Mouse (Mus musculus): ENCODE measurements around the gene Bsg.

Gene Bsg

DNA sequence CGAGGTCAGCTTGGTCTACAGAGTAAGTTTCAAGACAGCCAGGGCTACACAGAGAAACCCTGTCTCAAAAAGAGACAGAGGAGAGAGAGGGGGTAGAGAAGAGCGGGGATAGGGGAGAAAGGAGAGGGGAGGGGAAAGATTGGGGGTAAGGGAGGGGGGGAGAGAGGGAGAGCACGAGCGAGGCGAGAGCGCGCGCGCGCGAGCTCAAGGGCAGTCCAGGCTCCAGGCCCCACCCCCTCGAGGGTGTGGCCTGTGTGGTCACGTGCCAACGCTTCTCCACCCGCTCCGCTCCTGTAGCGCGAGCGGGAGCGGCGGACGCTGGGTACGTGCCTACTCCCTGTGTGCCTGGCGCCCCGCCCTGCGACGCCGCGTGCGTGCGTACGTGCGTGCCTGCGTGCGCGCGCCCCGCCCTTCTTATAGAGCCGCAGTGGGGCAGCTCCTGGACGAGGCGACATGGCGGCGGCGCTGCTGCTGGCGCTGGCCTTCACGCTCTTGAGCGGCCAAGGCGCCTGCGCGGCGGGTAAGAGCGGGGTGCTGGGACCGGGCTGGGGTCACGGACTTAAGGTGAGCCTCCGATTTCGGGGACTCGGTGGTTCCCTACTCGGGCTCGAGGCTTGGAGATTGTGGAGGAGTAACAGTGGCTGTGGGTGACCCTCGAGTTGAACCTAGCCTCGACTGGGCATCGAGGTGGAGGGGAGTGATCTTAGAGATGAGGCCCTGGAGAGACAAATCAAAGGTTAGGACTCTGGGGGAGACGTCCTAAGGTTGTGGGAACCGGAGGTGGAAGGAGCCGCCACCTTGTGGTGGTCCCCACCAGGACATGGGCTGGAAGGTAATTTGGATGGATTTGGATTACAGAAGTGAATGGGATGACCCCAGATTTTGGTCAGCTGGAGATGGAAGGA is at the start of gene Bsg:
Bsg (plus strand) TSS at position 427 of the 905 bp plus-strand sequence.
- peak; percentile 99 to 100 for DNase-seq

DNA sequence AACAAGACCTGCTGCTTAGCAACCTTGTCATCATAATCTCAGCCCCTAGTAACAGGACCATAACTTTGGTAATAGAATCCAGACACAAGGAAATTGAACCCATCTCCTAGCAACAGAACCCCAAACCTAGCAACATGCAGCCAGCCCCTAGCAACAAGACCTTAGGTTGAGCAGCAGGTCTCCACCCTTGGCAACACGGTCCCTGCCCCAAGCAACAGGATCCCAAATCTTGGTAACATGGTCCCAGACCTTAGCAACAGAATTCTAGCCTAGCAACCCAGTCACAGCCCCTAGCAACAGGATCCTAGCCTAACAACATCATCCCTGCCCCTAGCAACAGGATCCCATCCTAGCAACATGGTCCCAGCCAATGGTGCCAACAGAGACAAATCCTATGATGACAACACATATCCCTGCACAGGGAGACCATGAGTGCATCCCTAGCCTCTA is 49.3 kb upstream of the Bsg start:
- no peak for DNase-seq

DNA sequence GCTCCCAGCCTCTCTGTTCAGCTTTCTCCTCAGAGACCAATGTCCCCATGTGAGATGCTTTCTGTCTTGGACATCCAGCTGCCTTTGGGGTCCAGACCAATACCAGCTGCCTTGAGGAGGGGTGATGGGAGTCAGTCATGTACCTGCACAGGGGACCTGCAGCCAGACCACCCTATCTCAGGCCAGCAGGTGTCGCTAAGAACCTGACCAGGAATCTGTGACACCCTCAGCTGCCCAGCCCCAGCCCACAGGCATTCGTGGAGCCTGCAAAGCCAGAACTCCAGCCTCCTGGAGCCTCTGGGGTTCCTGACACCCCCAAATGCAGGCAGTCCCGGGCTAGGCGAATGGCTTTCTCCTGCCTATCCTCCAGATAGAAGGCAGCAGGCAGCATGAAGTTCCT is 45.5 kb upstream of the Bsg start:
- peak in 1 of 2 experiments; percentile 26 for DNase-seq

DNA sequence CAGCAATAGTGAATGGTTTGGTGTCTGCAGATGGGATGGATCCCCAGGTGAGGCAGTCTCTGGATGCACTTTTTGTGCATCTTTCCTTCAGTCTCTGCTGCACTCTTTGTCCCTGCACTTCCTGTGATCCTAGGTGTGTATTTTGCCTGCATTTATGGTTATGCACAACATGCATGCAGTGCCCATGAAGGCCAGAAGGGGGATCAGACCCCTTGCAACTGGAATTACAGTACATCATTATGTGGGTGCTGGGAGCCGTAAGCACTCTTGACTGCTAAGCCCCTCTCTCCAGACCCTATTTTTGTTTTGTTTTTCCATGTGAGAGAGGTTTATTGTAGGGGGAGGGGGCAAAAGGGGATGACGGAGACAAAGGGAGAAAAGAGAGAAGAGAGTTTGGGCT is 44.0 kb upstream of the Bsg start:
- no peak for DNase-seq

DNA sequence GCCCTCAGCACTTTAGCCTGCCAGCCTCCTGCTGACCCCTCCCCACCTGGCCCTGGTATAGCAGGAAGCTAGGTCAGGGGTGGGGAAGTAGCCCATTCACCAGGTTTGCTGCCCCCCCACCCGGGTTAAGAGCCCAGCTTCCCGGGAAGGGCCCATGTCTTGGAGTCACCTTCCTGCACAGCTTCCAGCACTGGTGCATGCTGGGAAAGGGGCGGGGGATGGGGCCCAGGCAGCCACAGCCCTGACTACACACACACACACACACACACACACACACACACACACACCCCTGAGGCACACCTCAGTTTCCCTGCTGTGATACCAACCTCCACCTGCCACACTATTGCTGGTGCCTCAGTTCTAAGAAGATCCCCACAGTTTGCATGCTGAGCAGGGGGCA is 42.4 kb upstream of the Bsg start:
- DNase-seq = no peak

DNA sequence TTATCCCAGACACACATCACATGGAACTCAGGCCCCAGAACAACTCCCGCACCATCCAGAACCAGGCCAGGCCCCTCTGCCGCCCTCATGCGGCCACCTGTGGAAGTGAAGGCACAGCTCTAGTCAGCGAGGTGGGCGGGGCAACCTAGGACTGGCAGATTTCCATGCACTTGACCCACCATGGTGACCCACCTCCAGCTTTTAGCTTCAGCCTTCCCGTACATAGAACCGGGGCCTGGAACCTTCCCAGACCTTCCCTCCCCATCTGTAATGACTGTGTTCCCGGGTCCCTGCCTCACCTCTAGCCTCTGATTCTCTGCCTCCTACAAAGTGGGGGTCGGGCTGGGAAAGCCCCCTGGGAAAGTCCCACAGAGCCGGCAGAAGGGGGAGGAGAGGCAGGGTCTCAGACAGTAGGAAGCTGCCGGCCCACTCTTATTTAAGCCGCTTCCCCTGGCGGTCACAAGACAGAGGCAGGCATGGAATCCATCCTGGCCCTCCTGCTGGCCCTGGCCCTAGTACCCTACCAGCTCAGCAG is 40.1 kb upstream of the Bsg start, which contains the start of gene Madcam1:
Madcam1 (plus strand) TSS at position 429 of the 535 bp plus-strand sequence.
- peak; percentile 70 to 83 for DNase-seq

DNA sequence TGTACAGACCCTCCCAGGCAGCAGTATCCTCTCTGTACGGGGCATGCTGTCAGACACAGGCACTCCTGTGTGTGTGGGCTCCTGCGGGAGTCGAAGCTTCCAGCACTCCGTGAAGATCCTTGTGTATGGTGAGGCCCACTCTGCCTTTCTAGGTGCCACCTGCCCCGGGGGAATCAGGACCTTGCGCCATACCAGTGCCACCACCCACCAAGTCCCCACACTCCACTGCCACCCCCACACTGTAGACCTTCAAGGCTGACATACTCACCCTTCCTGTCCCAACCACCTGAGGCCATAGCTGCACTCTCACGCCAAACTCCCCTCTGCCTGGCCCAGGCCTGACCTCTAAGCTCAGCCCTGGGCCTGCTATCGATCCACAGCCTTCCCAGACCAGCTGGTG is 39.2 kb upstream of the Bsg start:
- DNase-seq = no peak

DNA sequence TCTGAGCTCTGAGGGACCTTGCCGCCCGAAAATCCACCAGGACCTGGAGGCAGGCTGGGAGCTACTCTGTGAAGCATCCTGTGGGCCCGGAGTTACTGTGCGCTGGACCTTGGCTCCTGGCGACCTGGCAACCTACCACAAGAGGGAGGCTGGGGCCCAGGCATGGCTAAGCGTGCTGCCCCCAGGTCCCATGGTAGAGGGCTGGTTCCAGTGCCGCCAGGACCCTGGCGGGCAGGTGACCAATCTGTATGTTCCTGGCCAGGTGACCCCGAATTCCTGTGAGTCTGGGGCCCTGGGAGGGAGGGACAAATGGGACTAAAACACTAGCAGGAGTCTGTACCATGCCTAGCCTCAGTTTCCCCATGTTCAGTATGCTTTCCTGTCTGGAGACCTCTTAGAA is 37.8 kb upstream of the Bsg start:
- no peak for DNase-seq

DNA sequence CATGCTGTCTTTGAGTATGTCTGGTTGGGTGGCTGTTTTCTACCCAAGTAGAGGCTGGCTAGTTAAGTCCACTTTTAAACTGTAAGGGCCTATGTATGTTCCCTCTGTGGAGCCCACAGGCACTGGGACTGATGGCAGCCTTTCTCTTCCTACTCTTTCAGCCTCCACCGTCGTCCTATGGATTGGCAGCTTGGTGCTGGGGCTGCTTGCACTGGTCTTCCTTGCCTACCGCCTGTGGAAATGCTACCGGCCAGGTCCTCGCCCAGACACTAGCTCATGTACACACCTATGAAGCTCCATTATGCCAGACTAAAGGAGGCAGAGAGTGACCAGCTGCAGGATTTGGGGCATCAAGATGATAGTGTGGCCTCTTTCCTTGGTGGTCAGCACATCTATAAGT is 36.2 kb upstream of the Bsg start:
- no peak for DNase-seq

DNA sequence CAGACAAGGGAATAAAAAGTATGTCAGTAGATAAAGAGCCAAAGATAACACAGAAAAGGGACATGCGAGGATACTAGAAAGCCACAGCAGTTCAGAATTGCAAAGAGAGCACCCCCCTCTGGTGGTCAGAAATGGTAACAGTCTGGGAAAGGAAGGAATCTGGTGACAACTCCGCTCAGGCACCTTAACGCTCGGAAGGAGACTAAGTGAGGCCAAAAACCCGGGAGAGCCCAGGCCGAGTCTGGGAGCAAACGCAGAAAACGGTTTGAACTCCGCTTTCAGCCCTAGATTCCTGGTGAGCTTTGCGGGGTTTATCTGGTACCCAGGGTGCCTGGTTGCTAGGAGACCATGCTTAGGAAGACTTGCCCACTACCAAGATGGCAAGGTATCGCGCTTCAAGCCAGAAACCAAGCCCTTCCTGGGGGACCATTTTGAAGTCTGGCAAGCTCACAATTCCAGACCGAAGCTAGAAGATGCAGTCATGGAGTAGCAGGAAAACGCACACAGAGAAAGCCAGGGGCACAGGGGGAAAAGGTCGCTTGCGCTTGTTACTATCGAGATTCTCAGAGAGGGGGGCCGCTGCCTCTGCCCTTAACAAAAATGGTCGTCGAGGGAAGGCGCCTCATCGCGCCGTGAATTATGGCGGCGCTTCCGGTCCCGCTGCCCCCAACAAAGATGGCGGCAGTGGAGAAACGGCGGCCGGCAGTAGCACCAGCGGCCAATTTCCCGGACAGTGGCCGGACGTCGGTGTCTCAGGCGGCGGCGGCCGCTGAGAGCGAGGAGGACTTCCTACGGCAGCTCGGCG is 35.3 kb upstream of the Bsg start, which contains the start of gene Tpgs1:
Tpgs1 (plus strand) TSS at position 599 of the 805 bp plus-strand sequence.
- peak; percentile 91 to 93 for DNase-seq

DNA sequence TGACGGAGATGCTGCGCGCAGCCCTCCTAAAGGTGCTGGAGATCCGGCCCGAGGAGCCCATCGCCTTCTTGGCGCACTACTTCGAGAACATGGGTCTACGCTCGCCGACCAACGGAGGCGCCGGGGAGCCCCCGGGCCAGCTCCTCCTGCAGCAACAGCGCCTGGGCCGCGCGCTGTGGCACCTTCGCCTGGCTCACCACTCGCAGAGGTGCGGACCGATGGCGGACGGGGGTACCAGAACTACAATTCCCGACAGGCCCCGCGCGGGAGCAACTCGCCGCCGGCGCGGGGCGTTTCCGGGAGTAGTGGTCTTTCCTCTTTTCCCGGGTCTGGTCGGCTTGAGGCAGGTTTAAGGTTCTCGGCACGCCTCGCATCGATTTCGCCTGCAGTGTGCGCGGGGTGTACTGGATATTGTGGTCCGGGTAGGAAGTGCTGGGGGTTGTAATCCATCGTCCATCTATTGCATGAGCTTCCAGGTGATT is 34.7 kb upstream of the Bsg start:
- peak; percentile 77 to 83 for DNase-seq

DNA sequence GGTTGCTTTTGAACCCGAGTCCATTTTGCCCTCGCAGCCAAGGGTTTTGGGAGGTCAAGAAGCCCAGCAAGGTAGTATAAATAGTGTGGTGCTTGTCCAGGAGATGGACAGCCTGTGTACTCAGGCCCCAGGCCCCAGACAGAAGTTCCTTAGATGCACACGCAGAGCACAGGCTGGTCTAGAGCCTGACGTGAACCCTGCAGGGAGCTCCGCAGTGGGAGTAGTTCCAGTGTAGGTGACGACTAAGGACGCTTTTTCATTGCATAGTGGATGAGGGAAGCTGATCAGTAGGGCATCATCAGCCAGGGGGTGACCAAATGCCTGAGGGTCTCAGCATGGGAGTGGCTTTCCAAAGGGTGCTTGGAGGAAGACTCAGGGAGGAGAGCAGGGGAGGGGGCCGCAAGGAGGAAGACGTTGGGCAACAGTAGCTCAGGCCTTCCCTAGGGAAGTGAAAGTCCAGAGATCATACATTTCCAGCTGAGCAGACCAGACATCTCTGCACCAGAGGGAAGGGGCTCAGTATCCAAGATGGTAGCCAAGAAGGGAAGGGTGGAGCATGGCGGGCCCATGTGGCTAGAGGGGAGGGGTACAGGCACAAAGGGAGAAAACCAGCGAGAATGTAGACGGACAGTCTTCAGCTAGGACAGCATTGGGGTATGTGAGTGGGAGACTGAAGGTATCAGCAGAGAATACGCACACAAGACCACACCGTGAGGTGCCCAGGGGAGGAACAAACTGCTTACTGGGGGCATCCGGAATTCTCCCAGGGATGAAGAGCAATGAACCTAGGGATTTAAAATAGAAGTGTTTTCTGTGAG is 34.0 kb upstream of the Bsg start:
- DNase-seq = no peak

DNA sequence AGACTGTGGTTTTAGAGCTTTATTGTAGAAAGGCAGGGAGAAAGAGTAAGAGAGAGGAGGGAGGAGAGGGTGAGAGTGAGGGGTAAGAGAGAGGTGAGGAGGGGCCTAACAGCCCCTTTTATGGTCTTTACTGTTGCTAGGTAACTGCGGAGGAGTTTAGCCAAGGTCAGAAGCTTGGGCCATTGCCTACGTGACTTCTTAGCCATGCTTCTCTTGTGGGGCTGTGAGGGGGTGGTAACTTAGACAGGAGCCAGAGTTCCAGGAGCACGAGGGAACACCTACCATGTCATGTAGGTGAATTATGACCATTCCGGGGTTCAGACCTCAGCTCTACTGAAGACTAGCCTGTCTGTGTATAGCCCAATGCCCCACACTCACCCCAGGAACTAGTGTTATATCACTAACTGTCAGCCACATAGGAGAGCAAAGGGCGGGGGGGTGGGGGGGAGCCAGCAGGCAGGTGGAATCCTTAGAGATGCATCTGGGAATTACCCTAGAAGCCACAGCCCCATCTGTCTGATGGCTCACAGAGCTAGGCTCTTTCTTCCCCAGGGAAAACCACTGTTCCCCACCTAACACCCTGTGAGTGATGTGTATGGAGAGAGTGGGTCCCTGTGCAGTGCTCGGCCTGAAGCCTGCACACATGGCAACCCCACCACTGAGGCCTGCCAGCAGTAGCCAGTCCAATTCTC is 32.7 kb upstream of the Bsg start:
- no peak for DNase-seq

DNA sequence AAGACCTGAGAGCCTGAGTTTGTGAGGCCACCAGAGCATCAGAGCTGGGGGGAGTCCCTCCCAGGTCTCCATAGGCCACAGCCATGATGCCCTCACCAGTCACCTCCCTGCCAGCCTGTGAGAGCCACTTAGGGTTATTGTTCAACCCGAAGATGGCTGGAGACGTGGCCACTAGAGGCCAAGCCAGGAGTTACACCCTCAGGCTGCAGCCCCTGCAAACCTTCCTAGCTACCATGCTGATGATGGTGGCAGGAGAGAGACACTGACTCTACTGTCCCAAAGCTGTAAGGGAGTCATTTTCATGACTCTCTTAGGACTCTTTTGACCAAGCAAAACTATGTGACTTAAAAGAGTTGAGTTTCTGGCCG is 32.2 kb upstream of the Bsg start:
- no peak for DNase-seq

DNA sequence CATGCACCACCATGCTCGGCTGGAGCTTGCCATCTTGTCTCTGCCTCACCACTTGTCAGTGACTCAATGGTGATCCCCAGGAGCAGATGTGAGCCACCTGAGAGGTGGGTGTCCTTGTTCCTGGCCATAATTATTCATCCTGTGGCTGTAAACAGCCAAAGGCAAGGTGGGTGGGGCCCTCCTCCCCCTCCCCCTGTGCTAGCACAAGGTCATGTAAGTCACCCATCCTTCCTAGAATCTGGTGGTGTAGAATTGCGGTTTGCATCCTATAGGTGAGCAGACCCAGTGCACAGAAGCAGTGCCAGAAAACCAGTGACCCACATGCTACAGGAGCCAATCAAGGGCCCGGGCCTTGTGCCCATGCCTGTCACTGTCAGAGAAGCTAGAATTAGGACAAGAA is 31.2 kb upstream of the Bsg start:
- DNase-seq = no peak

DNA sequence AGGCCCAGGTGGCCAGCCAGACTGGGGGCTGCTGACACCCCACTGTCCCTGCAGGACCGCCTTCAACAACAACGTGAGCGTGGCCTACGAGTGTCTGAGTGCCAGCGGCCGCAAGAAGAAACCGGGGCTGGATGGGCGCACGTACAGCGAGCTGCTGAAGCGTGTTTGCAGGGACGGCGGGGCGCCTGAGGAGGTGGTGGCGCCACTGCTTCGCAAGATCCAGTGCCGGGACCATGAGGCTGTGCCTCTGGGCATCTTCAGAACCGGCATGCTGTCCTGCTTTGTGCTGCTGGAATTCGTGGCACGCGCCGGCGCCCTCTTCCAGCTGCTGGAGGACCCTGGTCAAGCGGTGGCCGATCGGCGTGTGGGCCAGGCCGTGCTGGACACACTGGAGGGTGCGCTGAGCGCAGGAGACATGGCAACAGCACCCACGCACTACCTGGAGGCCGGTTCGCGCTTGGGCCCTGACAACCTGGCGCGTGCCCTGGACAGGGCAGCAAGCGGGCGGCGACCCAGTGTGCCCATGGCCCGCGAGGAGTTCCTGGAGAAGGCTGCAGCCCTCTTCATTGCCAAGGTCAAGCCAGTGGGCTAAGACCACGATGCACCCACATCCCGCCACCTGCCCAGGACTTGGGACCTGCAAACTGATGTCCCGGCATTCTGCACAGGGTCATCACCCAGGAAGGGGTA is 28.8 kb upstream of the Bsg start:
- no peak for DNase-seq

DNA sequence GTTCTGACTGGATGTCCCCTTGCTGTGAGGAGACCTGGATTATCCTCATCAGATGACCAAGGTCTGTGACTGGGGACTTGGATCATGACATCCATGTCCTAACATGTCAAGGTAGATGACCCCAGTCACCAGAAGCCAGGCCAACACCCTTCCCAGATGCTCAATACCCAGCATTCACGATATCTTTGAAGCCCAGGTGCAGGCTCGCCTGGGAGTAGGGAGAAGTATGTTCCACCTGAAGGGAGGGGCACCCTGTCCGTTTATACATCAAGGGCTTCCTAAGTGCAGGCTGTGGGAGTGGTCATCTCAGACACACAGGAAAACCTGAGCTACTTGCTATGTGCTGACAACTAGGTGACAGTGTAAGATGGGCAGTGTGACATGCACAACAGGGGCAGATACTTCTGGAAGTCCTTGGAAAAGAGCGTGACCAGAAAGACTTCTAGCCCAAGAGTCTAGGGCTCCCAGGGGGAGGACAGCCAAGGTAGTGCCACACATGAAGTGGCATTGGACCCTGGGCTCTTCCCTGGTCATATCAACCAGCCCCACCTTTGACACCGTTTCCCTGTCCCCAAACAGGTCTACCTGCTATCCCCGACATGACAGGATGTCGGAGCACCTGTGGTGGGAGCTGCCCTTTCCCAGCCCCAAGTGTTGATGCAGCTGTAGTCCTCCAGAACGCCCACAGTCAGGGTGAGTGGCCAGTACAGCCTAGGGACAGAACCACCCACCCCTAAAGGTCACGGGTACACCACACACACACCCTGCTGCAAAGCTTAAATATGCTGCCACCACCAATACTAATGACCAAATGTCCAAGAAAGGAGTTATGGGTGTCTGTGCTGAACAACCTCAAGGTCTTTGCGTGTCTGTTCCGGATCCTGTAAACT is 23.4 kb upstream of the Bsg start:
- peak in 1 of 2 experiments; percentile 68 for DNase-seq

DNA sequence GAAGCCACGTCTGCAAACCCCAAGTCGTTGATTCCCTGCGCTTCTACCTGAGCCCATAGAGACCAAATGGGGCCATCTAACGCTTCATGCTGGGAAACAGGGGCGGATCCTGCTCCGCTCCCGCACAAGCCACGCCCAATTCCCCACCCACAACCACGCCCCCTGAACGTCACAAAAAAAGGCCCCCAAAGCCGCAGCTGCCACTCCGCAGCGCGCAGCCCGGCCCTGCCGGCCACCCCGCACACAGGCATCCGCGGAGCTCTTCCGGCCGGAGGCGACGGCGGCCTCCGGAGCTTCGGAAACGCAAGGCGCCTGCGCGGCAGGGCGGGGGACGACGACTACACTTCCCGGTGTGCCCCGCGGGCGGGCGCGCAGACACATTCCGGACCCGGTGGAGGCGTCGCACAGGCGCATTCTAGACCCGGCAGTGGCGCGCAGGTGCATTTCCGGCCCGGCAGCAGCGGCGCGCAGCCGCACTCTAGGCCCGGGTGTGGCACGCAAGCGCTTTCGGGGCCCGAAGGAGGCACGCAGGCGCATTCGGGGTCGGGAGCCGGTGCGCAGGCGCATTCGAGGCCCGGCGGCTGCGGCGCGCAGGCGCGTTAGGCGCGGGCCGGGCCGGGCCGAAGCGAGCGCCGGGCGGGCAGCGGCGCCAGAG is 22.6 kb upstream of the Bsg start, which contains the start of gene Cdc34:
Cdc34 (plus strand) TSS at position 605 of the 655 bp plus-strand sequence.
- DNase-seq = peak; percentile 98 to 100

DNA sequence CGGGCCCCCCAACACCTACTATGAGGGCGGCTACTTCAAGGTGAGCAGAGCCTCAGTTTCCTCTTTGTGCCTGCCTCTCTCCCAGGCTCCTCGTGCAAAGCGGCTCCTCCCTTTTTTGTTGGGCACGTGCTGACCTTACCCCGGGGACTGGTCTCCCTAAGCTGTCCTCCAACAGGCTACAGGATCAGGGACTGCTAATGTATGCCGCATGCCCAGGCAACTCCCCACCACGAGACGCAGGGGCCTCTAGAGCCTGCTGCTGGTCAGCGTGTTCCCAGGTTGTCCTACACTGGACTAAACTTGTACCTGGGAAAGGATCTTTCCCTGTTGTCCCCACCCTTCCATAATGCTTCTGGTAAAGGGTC is 21.8 kb upstream of the Bsg start:
- peak in 1 of 2 experiments; percentile 61 for DNase-seq

Measured in kidney, postnatal 25 days (tissue).